Mouse (Mus musculus) ES-E14 (cell line): Measurements from ENCODE around the gene Higd1c. TPM values are rescaled to one million over a fixed set of nuclear protein-coding genes. Genes with fewer than 3 reads are reported as not detected.
A peak's percentile ranks its signal among the peaks of the same experiment; 100 is the strongest.
"Not testable (repeated sequence)": the region's sequence is repeated elsewhere in the genome, so short reads cannot be mapped to it uniquely, and the experiment has no call there.

Experiments used
- DNase-seq: peaks from one replicate; pipeline ENCODE4 v3.0.0-alpha.2; 2013; ENCODE audit warnings: low read depth, low spot score
- H3K27ac ChIP-seq: 2 replicates; pipeline ENCODE4 v1.5.1; 2012; ENCODE audit warnings: low read depth, mild to moderate bottlenecking, low read length, moderate library complexity, mixed read lengths; ENCODE audit not compliant: poor library complexity, insufficient read depth, severe bottlenecking
- H3K36me3 ChIP-seq: 2 replicates; pipeline ENCODE4 v1.6.1; 2012; ENCODE audit warnings: mild to moderate bottlenecking, low read length, moderate library complexity, mixed read lengths; ENCODE audit not compliant: control insufficient read depth, poor library complexity, insufficient read depth, severe bottlenecking
- H3K4me1 ChIP-seq, 2 experiments: fragments of 150-350 bp in 1 of 2; sonication (generic) in 1 of 2; 2 replicates each; pipeline ENCODE4 v1.6.1; 2012; ENCODE audit warnings: low read length in 2 of 2, mild to moderate bottlenecking in 1 of 2, mixed read lengths in 1 of 2; ENCODE audit not compliant: control insufficient read depth in 2 of 2, insufficient read depth in 2 of 2, poor library complexity in 1 of 2
- H3K4me3 ChIP-seq, 2 experiments: fragments of 150-350 bp in 1 of 2; sonication (generic) in 1 of 2; 2 replicates each; pipeline ENCODE4 v1.5.1; 2012; ENCODE audit warnings: low read length in 2 of 2, low read depth in 1 of 2, mild to moderate bottlenecking in 1 of 2, mixed read lengths in 1 of 2; ENCODE audit not compliant: insufficient read depth in 1 of 2, poor library complexity in 1 of 2, severe bottlenecking in 1 of 2
- H3K9ac ChIP-seq: 2 replicates; pipeline ENCODE4 v1.6.1; 2012; ENCODE audit warnings: low read depth, mild to moderate bottlenecking, low read length, mixed read lengths; ENCODE audit not compliant: poor library complexity, insufficient read depth, severe bottlenecking
- H3K9me3 ChIP-seq: fragments of 150-350 bp; sonication (generic); 2 replicates; pipeline ENCODE4 v1.6.1; 2012; ENCODE audit warnings: low read depth, mild to moderate bottlenecking, low read length; ENCODE audit not compliant: control insufficient read depth, insufficient read depth
- CHD2 ChIP-seq: IDR thresholded peaks from 2 replicates; pipeline ENCODE4 v1.6.1; 2014; ENCODE audit warnings: mild to moderate bottlenecking, low read depth, low read length, inconsistent platforms
- HCFC1 ChIP-seq: IDR thresholded peaks from 2 replicates; pipeline ENCODE4 v1.6.1; 2012; ENCODE audit warnings: low read length, inconsistent platforms, borderline replicate concordance; ENCODE audit not compliant: insufficient read depth
- MAFK ChIP-seq: IDR thresholded peaks from 2 replicates; pipeline ENCODE4 v1.6.1; 2014; ENCODE audit warnings: mild to moderate bottlenecking, low read depth, low read length, inconsistent platforms; ENCODE audit not compliant: insufficient read depth
- ZC3H11A ChIP-seq: IDR thresholded peaks from 2 replicates; pipeline ENCODE4 v1.6.1; 2012; ENCODE audit warnings: low read depth, mild to moderate bottlenecking, inconsistent platforms, low read length, borderline replicate concordance
- ZNF384 ChIP-seq: IDR thresholded peaks from 2 replicates; pipeline ENCODE4 v1.6.1; 2012; ENCODE audit warnings: low read depth, low read length, inconsistent platforms
- in situ Hi-C, 2 experiments: fragments of 600-800 bp; cut with MboI; formaldehyde crosslinking; loops; one replicate each; pipeline ENCODE4 v1.15.1; 2025; ENCODE audit warnings: low sequenced_read_pairs in 2 of 2, inconsistent platforms in 1 of 2; ENCODE audit not compliant: unreplicated experiment in 2 of 2
- total RNA-seq: library from RNA; depleted of rRNA; stranded (reverse); fragments of 300-350 nt; gene quantifications from 2 replicates; pipeline ENCODE4 v1.2.3, GENCODE M21; 2012

The Higd1c gene
- total RNA-seq, 1 experiment, result not detected

DNA sequence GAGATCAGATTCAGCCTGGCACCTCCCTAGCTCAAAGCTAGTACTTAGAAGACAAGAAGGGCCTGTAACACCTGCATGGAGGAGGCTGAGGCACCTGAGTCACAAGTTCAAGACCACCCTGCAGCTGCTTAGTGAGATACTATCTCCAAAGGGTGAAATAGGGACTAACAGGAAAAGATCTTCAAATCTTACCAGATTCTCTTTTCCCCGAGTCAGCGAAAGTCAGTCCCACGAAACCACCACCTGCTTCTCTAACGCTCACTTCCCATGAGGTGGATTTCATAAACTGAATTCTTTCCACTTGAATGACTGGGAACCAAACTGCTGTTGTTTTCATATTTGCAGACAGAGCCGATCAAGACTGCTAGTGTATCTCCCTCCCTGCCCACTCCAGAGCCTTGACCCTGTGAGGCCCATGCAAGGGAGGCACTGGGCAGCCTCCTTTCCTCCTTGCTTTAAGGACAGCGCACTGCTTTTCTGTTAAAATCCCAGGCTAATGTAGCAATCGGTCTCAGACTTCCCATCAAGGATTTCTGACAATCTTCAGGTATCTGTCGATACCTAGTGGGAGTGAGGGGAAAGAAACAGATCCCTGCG, 53.6 kb downstream of the Higd1c start:
- Histone ChIP-seq H3K9me3 (no peaks in the 10 kb centered on the region), H3K36me3 (no peaks in the 10 kb centered on the region), H3K4me3 (no peak overlapping the region), H3K27ac (no peak overlapping the region), H3K4me1 (peaks cover 3 to 8% of the 10 kb centered on the region in 2 experiments; a peak in 2 of 4 replicates), H3K9ac (no peak overlapping the region)
- in situ Hi-C loops, result no loop called here
- TF ChIP-seq CHD2 (no peak), MAFK (peak; percentile 62; the same call in 1 of the 2 replicates)
- no peak for DNase-seq

DNA sequence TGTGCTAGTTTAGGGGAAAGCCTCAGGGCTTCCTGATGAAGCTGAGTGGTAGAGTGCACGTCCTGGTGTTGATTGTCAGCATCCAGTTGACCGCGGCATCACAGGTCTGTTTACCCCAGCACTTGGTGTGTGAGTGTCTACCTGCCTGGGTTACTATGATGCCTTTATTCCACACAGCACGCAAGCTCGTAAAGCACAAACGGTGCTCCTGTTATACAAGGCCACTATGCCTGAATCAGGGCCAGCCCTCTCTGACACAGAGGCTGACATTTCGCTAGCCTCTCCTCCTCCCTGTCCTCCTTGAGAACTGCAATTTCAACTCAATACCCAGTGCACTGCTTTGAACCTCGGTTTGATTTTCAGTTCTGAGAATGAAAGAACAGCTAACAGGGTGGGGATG, 55.0 kb downstream of the Higd1c start:
- H3K36me3 ChIP-seq, result no peaks in the 10 kb centered on the region
- no peak overlapping the region for H3K4me3 ChIP-seq
- TF ChIP-seq ZNF384 (no peak), MAFK (no peak), ZC3H11A (no peak)
- peaks cover 3 to 11% of the 10 kb centered on the region in 2 experiments; a peak in 3 of 4 replicates for H3K4me1 ChIP-seq
- H3K9ac ChIP-seq, result no peak overlapping the region
- in situ Hi-C loops, result no loop called here
- no peak overlapping the region for H3K27ac ChIP-seq
- H3K9me3 ChIP-seq, result no peaks in the 10 kb centered on the region
- no peak for DNase-seq

DNA sequence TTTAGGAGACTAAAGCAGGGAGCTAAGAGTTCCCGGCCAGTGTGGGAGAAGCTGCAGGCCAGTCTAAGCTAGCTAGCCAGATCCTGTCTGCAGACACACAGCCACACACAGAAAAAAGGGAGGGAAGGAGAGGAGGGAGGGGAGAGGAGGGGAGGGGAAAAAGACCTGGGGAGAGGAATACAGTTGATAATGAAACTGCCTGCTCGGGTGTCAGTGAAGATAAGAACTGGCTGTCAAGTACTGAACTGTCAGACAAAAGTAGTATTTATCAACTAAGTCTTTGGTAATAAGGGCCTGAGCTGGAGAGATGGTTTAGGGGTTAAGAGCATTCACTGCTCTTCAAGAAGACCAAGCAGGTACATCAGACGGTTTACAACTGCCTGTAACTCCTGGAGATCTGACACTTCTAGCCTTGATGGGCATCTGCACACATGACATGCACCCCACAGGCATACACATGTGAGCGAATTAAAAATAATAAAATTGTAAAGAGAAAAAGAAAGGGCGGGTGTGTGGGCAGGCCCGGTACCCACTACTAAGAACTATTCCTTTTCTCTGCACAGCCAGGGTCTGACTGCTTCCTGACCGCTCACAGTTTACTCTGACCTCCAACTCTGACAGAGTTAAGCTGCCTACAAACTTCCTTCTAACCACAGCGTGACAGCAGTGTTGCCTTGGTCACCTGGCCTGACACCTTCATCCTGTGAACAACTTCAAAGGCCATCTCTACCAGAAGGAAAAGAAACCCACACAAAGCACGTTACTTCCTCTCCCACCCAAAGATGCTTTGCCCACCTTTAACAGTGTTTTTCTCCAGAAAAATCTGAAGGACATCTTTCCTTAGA, 55.8 kb downstream of the Higd1c start:
- Histone ChIP-seq H3K9ac (no peak overlapping the region), H3K9me3 (no peaks in the 10 kb centered on the region), H3K4me1 (peaks cover 3 to 10% of the 10 kb centered on the region in 2 experiments; a peak in 3 of 4 replicates), H3K27ac (no peak overlapping the region), H3K36me3 (no peaks in the 10 kb centered on the region), H3K4me3 (no peak overlapping the region)
- no peak for DNase-seq
- in situ Hi-C loops, result no loop called here
- TF ChIP-seq HCFC1 (no peak), ZNF384 (no peak), MAFK (no peak), CHD2 (no peak), ZC3H11A (no peak)

DNA sequence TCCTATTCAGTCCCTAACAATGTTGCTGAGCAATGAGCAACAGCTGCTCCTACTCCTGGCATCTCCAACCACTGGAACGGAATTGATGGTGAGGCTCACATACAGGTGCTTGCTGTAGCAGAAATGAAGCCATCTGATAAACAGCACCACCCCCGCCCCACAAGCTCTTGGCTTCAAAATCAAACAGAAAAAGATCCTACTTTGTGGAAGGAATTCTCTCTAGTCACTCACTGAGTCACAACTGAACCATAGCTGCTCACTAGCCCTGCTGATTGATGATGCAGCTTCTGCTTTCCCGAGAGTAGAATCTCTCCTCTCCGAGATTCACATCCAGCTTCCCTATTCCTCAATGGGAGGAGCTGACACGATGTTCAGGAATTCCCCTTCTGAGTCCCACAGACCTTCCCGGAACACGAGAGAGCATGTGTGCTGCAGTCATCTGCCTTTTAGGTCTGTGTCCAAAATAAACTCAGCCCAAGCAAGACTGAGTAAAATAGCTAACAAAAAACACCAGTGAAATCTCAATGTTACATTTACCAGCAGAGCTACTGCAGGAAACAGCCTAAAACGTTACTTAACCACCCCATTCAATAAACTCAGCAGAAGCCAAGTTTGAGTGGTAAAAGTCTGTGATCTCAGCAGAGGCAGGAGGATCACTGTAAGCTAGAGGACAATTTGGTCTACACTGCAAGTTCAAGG, 56.9 kb downstream of the Higd1c start:
- Histone ChIP-seq H3K36me3 (no peaks in the 10 kb centered on the region), H3K4me1 (peaks cover 2 to 5% of the 10 kb centered on the region in 2 experiments), H3K4me3 (no peak overlapping the region), H3K9me3 (no peaks in the 10 kb centered on the region), H3K9ac (no peak overlapping the region), H3K27ac (no peak overlapping the region)
- DNase-seq, result no peak
- no peak for TF ChIP-seq CHD2
- no peak for TF ChIP-seq HCFC1
- no peak for TF ChIP-seq MAFK
- TF ChIP-seq ZC3H11A, result no peak
- no peak for TF ChIP-seq ZNF384
- in situ Hi-C loops, result no loop called here

DNA sequence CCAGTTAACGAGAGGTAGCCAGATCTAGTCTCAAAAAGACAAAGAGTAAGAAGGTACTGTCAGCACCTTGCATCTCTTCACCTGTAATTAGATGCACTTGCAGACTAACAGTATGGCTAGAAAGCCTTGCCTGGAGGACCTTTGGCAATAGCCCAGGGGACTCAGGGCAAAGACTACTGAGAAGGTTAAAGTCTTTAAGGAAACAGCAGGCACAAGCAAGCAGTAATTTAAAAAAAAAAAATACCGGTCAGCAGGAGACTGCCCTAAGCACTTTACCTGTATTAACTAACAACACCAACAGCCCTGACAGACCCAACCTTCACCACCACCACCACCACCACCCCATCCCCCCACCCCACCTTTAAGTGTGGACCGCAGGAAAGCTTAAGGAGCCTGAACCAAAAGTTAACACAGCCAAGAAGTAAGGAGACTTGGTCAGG, 57.4 kb downstream of the Higd1c start, which contains the start of gene Gm5475:
TSS of gene Gm5475 (plus strand) at position 390 of the 440 bp plus-strand sequence.
- DNase-seq, H3K36me3 ChIP-seq, H3K4me1 ChIP-seq, in situ Hi-C loops, H3K9me3 ChIP-seq: not testable (repeated sequence)
- Histone ChIP-seq H3K4me3 (peak within 1 kb of the TSS; percentile 87 to 97), H3K9ac (peak within 1 kb of the TSS; percentile 92), H3K27ac (0 out of 2 replicates have a peak within 1 kb of the TSS, but pooled peaks have one; percentile 40)
